Mouse (Mus musculus) cerebellum, adult 9-11 months (tissue): ENCODE results near the gene Pip4k2c.
A peak's percentile ranks its signal among the peaks of the same experiment; 100 is the strongest.
"Not testable (repeated sequence)": the region's sequence is repeated elsewhere in the genome, so short reads cannot be mapped to it uniquely, and the experiment has no call there.

ENCODE experiments used
- DNase-seq: peaks from one replicate; pipeline ENCODE4 v3.0.0; 2022

The Pip4k2c gene

GRCm38 (mm10) chr10:127208921-127209320 lies 2.5 kb downstream of the Pip4k2c start:
- DNase-seq: no peak

- DNase-seq: no peak
Observed at GRCm38 (mm10) chr10:127205373-127205772, 6.0 kb downstream of the Pip4k2c start.

DNA sequence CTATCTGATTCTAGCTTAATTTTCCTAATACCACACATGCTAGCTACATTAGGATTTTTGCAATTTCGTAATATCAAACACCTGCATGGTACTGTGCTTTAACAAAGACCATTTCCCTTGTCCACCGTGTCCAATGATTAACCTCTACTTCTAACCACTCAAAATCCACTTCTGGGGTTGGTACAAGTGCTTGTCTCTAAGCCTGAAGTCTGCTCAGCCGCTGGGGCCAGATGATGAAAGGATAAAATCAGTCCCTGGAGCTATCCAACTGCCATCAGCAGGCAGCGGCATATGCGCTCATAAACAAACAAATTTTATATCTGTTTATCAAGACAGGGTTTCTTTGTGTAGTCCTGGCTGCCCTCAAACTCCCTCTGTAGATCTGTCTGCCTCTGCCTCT lies 6.8 kb downstream of the Pip4k2c start:
- DNase-seq: no peak

DNA sequence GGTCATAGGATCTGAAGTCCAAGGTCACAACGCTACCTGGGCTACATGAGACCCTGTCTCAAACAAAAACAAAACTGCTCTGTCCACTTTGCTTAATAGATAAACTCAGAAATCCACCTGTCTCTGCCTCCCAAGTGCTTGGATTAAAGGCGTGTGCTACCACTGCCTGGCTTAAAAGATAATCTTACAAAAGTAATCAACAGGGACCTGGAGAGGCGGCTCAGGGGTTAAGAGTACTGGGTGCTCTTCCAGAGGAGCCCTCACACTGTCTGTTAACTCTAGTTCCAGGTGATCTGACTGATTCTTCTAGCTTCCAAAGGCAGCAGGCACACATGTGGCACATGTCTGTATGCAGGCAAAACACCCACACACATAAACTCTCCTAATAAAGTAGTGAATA lies 8.3 kb downstream of the Pip4k2c start:
- no peak for DNase-seq

DNA sequence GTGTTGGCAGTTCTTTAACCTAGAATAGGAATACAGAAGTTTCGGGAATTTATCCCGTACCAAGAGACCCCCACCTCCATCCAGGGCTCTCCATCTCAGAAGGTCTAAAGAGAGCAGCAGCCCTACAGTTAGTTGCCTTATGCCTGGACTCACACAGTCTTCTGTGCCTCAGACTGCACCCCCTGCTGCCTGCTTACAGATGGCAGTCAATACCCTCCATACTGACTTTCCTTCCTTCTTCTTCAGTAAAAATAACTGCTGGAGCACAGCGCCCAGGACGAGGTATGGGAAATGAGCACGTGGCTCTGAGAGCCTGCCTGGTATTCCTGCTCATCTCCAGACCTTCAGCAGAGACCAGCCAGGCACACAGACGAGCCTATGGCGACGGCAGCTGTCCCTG lies 11.1 kb downstream of the Pip4k2c start:
- no peak for DNase-seq

- no peak for DNase-seq
Observed at GRCm38 (mm10) chr10:127199474-127199873, 11.9 kb downstream of the Pip4k2c start.

DNA sequence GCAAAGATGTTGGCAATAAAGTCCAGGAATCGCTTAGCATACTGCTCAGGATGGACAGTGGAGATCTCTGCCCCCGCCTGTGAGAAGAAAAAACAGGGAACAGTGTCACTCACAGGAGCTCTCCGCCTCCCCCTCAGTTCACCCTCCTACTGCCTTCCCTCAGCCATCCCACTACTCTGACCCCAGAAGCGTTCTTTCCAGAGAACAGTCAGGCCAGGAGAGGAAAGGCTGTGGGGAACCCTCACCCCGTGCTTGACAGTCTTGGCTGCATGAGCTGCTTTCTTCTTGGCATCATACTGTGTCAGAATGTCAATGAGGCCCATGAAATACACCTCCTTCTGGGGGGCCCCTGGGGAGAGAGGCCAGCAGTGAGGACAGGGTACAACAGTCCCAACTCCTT lies 12.3 kb downstream of the Pip4k2c start:
- no peak for DNase-seq

- DNase-seq: no peak
Observed at GRCm38 (mm10) chr10:127198492-127198891, 12.9 kb downstream of the Pip4k2c start.

DNA sequence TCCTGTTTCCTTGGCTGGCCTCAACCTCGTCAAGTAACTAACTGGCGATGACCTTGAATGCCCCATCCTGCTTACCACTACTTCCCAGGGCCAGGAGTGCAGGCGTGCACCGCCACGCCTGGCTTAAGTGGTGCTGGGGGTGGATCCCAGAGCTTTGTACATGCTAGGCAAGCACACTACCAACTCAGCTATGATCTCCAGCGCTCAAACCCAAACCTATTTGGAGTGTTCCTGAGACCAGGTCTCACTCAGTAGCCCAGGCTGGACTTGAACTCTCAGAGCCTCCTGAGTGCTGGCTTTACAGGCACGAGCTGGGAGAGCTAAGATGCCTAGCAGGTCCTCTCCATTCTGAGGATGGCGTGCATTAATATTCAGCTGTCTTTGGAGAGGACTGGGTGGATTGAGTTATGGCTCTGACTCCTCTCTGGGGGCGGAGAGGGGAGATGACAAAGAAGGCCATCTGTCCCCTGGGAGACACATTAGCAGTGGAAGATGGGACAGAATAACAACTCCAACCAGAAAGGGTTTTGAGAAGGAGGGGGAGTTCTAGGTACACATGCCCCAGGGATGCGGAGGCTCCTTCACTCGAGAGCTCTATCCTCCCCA lies 13.8 kb downstream of the Pip4k2c start:
- DNase-seq: no peak

DNA sequence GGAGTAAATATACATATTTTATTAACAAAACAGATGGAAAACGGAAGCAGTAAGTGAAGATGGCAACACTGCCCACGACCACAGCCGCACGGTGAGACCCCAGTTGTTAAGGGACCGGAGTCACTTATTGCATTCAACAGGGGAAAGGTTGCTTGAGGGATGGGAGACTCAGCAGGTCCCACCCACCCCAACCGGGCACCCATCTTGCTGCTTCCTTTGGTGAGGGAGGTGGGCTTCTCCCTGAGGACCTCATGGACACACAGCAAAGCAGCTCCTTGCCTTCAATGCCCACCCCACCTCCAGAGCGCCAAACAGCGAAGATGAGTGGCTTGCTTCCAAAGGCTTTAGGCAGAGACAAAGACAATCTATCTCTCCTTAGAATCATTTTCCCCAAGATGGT lies 14.3 kb downstream of the Pip4k2c start:
- DNase-seq: no peak

DNA sequence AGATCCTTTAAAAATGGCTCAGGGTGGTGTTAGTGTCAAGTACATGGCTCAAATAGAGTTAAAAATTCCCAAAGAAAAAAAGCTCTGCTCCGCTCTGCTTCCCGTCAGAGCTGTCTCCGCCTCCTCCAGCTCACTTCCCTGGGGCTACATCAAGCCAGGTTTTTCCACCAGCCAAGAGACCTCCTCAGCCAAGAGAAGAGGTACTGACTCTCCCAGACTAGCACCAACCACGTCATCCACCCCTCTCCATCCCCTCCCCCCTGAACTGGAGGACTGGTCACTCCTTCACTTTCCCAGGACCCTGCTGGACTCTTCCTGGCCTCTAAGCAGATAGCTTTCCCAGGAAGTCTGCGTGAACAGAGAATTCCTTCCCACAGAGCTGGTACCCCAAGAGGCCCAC lies 15.0 kb downstream of the Pip4k2c start:
- peak; percentile 78 for DNase-seq

DNA sequence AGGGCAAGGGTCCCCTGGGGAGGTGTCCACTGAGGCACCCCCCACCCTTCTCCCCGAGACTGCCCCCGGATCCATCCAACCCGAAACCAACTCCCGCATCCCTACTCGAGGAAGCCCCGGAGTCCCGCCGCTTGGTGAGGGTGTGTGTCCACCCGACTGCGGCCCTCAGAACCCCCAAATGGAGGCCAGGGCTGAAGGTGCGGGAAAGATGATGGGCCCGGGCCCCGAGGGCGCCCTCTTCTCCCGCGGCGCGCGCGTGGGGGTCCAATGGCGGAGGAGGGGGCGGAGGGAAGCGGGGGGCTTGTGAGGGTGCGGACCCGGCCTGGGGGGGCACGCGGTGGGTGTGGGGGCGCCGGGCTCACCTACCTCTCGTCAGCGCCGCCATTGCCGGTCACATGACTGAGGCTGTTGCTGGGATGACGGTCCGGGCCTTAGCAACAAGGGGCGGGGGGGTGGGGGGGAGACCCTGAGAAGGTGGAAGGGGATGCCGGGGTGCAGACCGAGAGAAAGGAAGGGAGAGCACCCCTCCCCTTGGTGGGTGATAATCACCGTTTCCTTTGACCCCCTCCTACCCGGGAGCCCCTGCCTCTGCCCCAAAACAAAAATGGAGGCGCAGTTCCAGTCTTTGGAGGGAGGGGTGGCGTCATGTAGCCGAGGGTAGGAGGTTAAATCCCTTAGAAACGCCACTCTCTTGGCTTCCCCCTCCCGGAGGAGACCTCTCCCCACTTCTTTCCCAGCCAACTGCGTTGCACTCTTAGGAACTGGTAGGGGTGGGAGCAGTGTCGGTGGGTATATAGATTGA lies 15.9 kb downstream of the Pip4k2c start, which contains the start of gene Dtx3:
Gene Dtx3 (minus strand): TSS at position 401 of the 802 bp plus-strand sequence.
- peak; percentile 76 for DNase-seq

DNA sequence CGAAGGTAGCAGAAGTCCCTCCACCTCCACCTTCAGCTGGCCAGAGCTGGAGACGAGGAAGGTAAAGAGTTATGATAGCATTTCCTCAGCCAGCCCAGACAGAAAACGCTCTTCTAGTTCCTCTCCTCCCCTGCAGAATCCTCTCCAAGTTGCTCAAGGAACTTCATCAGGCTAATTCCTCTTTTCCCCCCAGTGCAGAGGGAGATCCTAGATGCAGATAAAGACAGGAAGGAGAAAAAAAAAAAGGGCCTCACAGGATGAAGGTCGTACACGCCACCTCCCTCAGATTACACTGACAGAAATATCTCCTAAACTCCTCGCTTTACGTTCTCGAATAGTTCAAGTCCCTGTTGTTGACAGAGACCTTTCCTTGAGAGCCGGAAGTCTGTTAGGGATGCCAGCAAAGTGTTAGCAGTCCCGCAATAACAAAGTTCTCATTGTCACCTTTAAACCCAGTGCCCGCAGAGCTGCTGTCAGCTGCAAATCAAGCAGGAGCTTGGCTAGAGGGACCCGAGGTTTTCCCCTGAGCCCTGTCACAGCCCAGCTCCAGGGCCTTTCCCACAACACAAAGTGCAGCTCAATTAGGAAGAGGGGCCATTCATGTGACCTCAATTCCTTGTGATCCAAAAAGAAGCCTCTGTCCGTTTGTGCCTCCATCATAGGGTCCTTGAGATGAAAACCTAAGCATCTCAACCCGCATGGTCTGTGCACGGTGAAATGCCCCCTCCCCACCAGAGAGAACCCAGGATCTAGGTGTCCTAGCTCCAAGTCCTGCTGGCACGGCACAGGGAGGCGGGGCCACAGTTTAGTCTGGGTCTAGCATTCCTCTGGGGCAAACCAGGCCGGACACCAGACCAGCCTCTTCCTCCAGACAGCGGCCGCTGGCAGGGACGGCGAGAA lies 16.7 kb downstream of the Pip4k2c start:
- peak; percentile 81 for DNase-seq

- no peak for DNase-seq
Observed at GRCm38 (mm10) chr10:127193011-127193410, 18.4 kb downstream of the Pip4k2c start.

DNA sequence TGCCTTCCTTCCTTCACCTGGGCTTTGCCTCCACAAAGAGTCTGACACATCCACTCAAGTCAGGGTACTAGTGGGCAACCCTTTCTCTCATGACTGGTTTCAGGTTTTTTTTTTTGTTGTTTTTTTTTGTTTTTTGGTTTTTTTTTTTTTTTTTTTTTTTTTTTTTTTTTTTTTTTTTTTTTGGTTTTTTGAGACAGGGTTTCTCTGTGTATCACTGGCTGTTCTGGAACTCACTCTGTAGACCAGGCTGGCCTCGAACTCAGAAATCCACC lies 19.4 kb downstream of the Pip4k2c start:
- DNase-seq: not testable (repeated sequence)

- peak; percentile 37 for DNase-seq
Observed at GRCm38 (mm10) chr10:127191191-127192056, 20.0 kb downstream of the Pip4k2c start.

GRCm38 (mm10) chr10:127190398-127191190 lies 20.8 kb downstream of the Pip4k2c start:
- DNase-seq: peak; percentile 55

DNA sequence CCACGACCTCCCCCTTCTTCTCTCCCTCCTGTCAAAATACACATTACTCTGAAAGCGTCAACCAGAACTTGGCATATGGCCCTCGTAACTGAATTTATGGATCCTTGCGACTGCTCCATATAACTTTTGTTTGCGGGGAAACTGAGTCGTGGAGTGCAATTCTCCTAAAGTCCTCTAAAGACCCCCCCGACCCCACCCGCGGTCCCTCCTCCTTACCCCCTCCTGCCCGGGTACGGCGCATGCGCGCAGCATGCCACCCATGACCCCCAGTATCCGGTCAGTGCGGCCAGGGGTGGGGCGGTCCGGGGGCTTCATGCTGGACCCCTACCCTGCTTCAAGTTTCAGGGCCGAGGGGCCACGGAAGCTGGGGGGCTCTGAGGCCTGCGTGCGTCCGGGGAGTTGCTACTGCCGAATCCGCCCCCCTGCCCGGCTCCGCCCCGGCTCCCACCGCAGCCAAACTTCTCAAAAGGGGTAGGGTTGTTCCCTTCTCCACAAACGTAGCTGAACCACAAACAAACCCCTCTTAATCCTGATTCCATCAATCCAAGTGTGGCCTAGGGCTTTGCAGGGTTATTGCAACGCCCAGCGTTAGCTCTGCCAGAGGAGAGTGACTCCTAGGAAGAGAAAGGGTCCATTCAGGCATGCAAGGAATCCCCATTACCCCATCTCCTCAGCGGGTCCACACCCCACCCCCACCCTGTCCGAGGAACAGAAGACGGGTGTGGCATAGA lies 21.6 kb downstream of the Pip4k2c start, which contains the start of gene Arhgef25:
Gene Arhgef25 (minus strand): TSS at position 433 of the 731 bp plus-strand sequence.
- DNase-seq: peak; percentile 67

DNA sequence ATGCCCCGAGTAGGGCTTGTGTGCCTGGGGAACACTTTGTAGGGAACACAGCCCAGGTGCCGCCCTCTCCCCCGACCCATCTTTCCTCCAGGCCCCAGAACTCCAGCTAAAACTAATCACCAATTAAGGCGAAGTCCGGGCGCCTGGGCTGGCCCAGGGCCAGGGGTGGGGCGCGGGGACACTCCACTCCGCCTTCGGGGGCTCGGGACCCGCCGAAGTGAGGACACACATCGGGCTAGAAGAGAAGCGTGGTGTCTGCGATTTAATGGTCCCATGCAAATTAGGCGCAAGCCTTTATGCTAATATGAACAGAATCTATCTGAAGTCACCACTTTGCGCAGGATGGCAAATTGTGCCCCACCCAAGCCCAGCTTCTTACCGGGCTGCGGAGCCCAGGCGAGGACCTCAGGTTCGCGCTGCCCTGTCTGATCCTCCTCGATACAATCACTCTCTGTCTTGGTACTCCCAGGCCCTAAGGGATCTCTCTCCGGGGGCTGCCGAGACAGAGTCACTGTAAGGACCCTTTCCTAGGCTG lies 22.2 kb downstream of the Pip4k2c start:
- DNase-seq: peak; percentile 72

DNA sequence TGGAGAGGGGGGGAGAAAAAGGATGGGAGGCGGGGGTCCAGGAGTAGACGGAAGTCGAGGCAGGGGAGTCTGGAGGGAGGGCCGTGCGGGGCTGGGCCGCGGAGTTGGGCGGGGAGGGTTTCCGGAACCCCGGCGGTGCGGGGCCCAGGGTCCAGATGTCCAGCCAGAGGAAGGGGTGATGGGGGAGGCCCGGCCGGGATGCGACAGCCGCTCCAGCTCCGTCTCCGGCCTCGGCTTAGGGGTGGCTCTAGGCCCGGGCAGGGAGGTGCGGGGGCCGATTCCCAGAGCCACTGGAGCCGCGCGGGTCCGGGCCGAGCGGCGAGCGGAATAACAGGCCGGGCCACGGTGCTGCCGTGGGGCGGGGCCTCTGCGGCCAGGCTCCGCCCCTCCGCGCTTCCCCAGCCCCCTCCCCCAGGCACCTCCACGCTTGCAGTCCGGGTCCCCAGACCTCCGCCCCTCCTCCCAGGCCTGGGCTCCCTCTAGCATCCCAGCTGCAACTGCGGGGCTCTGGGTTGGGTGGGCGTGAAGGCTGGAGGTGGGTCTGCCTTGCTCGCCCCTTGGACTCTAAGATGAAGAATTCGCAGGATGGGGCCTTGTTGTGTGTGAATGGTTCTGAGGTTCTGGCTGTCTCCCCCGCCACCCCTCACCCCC lies 22.8 kb downstream of the Pip4k2c start:
- DNase-seq: peak; percentile 82
